Mouse (Mus musculus) stomach, postnatal 0 days (tissue): ENCODE measurements at regions not wholly inside any gene's neighbourhood (a gene's known extent, or its start where the extent isn't known, plus 50 kb on each side); places are given as distances from the start of the nearest gene placed in this dataset.

Experiments used
- ATAC-seq: fragments of 200-750 bp; cut with Nextera tagmentation; 2 replicates; pipeline ENCODE4 v1.8.0; 2017; ENCODE audit not compliant: low FRiP score, low TSS enrichment
- DNase-seq: peaks from one replicate; pipeline ENCODE4 v3.0.0-alpha.2; 2016; ENCODE audit warnings: low spot score
- H3K27ac ChIP-seq: fragments of 300-500 bp; sonication (generic); replicated peaks from 2 replicates; pipeline ENCODE4 v1.5.1; 2014; ENCODE audit warnings: mild to moderate bottlenecking, control low read depth
- H3K27me3 ChIP-seq: fragments of 300-500 bp; sonication (generic); 2 replicates; pipeline ENCODE4 v1.6.1; 2014; ENCODE audit warnings: low read length; ENCODE audit not compliant: control insufficient read depth, insufficient read depth
- H3K36me3 ChIP-seq: fragments of 300-500 bp; sonication (generic); 2 replicates; pipeline ENCODE4 v1.6.1; 2014; ENCODE audit warnings: low read length, mixed read lengths; ENCODE audit not compliant: control insufficient read depth, insufficient read depth
- H3K4me1 ChIP-seq: fragments of 300-500 bp; sonication (generic); replicated peaks from 2 replicates; pipeline ENCODE4 v1.6.1; 2014; ENCODE audit warnings: antibody characterized with exemption; ENCODE audit not compliant: control insufficient read depth, insufficient read depth
- H3K4me2 ChIP-seq: fragments of 300-500 bp; sonication (generic); replicated peaks from 2 replicates; pipeline ENCODE4 v1.6.1; 2014; ENCODE audit warnings: low read depth, mild to moderate bottlenecking, control low read depth, moderate library complexity
- H3K4me3 ChIP-seq: fragments of 300-500 bp; sonication (generic); 2 replicates; pipeline ENCODE4 v1.5.1; 2014; ENCODE audit warnings: low read depth, low read length, control low read depth
- H3K9ac ChIP-seq: fragments of 300-500 bp; sonication (generic); 2 replicates; pipeline ENCODE4 v1.6.1; 2014; ENCODE audit warnings: mild to moderate bottlenecking, low read length, control low read depth, mixed read lengths
- H3K9me3 ChIP-seq: fragments of 300-500 bp; sonication (generic); 2 replicates; pipeline ENCODE4 v1.6.1; 2016; ENCODE audit warnings: low read length; ENCODE audit not compliant: control insufficient read depth
- CTCF ChIP-seq: IDR thresholded peaks from 2 replicates; pipeline ENCODE4 v1.5.1; 2016; ENCODE audit warnings: antibody characterized with exemption, low read depth, mild to moderate bottlenecking, moderate library complexity
- EP300 ChIP-seq: optimal IDR thresholded peaks from 2 replicates; pipeline ENCODE3; 2016; ENCODE audit warnings: antibody characterized with exemption
- WGBS: fragments of 180-500 bp; shearing (Covaris S2); extraction: QIAGEN DNeasy Blood & Tissue Kit; methylation state at CpG from one replicate; pipeline ENCODE4 v1.1.7; 2014; 5-methylcytosine and 5-hydroxymethylcytosine counted together

GRCm38 (mm10) chr16:50001662-50002455 is 201.5 kb downstream of the Cd47 start:
- H3K4me1 ChIP-seq = no peaks in the 10 kb centered on the region
- no peaks in the 10 kb centered on the region for H3K27me3 ChIP-seq
- WGBS = 47% methylated on average over 3 of the region's 3 CpGs
- no peaks in the 10 kb centered on the region for H3K36me3 ChIP-seq
- H3K27ac ChIP-seq = no peak overlapping the region
- H3K4me2 ChIP-seq = no peak overlapping the region
- TF ChIP-seq CTCF (no peak), EP300 (no peak)
- H3K9me3 ChIP-seq = no peaks in the 10 kb centered on the region
- no peak overlapping the region for H3K4me3 ChIP-seq
- DNase-seq = no peak
- H3K9ac ChIP-seq = no peak overlapping the region
- ATAC-seq = no peak

GRCm38 (mm10) chr16:50002456-50002788 is 202.1 kb downstream of the Cd47 start:
- no peaks in the 10 kb centered on the region for H3K9me3 ChIP-seq
- no peaks in the 10 kb centered on the region for H3K27me3 ChIP-seq
- H3K27ac ChIP-seq = no peak overlapping the region
- no peak overlapping the region for H3K4me3 ChIP-seq
- no peaks in the 10 kb centered on the region for H3K36me3 ChIP-seq
- no peak overlapping the region for H3K4me2 ChIP-seq
- WGBS = 82% methylated on average over 3 of the region's 3 CpGs
- no peaks in the 10 kb centered on the region for H3K4me1 ChIP-seq
- TF ChIP-seq CTCF (no peak), EP300 (no peak)
- no peak for ATAC-seq
- H3K9ac ChIP-seq = no peak overlapping the region
- no peak for DNase-seq

- no peaks in the 10 kb centered on the region for H3K27me3 ChIP-seq
- no peak overlapping the region for H3K4me3 ChIP-seq
- H3K4me1 ChIP-seq = no peaks in the 10 kb centered on the region
- ATAC-seq (no peak), DNase-seq (no peak)
- 84% methylated on average over 3 of the region's 3 CpGs for WGBS
- no peak overlapping the region for H3K27ac ChIP-seq
- no peak overlapping the region for H3K4me2 ChIP-seq
- no peaks in the 10 kb centered on the region for H3K9me3 ChIP-seq
- no peak for TF ChIP-seq EP300
- TF ChIP-seq CTCF = no peak
- no peaks in the 10 kb centered on the region for H3K36me3 ChIP-seq
- H3K9ac ChIP-seq = no peak overlapping the region
Observed at GRCm38 (mm10) chr16:50009046-50009445, 208.7 kb downstream of the Cd47 start.

- no peak overlapping the region for H3K4me2 ChIP-seq
- H3K27me3 ChIP-seq = no peaks in the 10 kb centered on the region
- no peak for TF ChIP-seq CTCF
- TF ChIP-seq EP300 = no peak
- H3K27ac ChIP-seq = no peak overlapping the region
- H3K4me3 ChIP-seq = no peak overlapping the region
- H3K9me3 ChIP-seq = no peaks in the 10 kb centered on the region
- no peaks in the 10 kb centered on the region for H3K4me1 ChIP-seq
- no peak overlapping the region for H3K9ac ChIP-seq
- DNase-seq = no peak
- WGBS = 22% methylated on average over 6 of the region's 6 CpGs
- no peaks in the 10 kb centered on the region for H3K36me3 ChIP-seq
- ATAC-seq = no peak
Observed at GRCm38 (mm10) chr16:50009542-50009941, 209.2 kb downstream of the Cd47 start.

GRCm38 (mm10) chr16:50010074-50010473 is 209.7 kb downstream of the Cd47 start:
- no peaks in the 10 kb centered on the region for H3K4me1 ChIP-seq
- H3K27me3 ChIP-seq = no peaks in the 10 kb centered on the region
- H3K36me3 ChIP-seq = no peaks in the 10 kb centered on the region
- TF ChIP-seq EP300 = no peak
- TF ChIP-seq CTCF = no peak
- no peak overlapping the region for H3K27ac ChIP-seq
- DNase-seq (no peak), ATAC-seq (no peak)
- H3K4me3 ChIP-seq = no peak overlapping the region
- 47% methylated on average over 5 of the region's 5 CpGs for WGBS
- H3K9ac ChIP-seq = no peak overlapping the region
- H3K9me3 ChIP-seq = no peaks in the 10 kb centered on the region
- no peak overlapping the region for H3K4me2 ChIP-seq

GRCm38 (mm10) chr16:50010532-50010971 is 210.2 kb downstream of the Cd47 start:
- H3K27ac ChIP-seq = no peak overlapping the region
- no peaks in the 10 kb centered on the region for H3K4me1 ChIP-seq
- 61% methylated on average over 6 of the region's 6 CpGs for WGBS
- H3K9ac ChIP-seq = no peak overlapping the region
- TF ChIP-seq EP300 (no peak), CTCF (no peak)
- no peak overlapping the region for H3K4me3 ChIP-seq
- H3K4me2 ChIP-seq = no peak overlapping the region
- no peaks in the 10 kb centered on the region for H3K27me3 ChIP-seq
- ATAC-seq (no peak), DNase-seq (no peak)
- H3K9me3 ChIP-seq = no peaks in the 10 kb centered on the region
- no peaks in the 10 kb centered on the region for H3K36me3 ChIP-seq
